8 mouse cellular contexts compared by ENCODE assay signal in the genomic region with DNA sequence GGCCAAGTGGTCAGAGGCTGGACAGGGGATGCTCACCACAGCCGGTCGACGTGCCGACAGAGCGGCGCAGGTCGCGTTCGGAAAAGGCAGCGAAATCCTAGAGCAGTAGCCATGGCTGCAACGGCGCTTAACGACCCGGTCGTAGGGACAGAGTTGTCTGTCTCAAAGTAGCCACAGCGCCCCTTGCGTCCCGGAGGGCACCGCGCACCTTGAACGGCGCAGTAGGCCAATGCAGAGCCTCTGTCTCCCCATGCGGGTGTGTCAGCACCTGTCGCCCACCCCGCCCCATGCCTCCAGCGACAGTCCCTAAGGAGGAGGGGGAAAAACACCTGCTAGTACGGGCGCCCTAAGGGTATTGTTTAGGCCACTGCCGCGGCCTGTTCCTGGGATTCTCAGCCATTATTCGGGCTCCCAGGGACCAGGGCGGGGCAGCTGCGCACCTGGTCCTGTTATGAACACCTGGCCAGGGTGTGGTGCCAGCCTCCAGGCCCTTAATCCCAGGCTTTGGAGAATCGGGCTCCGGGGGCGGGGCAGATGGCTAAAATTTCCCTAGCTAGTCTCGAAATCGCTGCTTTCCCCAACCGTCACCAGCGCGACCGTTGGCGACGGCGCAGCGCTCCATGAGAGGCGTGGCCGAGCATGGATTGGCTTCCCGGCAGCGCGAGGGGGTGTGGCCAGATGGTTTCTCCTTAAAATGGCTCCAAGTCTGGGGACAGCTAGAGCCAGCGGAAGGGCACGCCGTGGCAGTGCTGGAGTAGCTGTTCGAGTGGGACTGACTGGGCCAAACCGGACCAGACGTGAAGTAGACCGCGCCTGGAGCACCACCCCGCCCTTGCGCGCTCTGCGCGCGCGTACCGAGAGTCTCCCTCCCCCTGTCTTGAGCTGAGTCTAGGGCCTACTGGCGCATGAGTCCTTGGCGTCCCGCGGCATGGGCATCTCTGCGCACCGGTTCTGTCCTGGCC. TPM values are rescaled to one million over a fixed set of nuclear protein-coding genes. Genes with fewer than 3 reads are reported as not detected.
DNase-seq lines count a peak whose midpoint lies in the region; ATAC-seq and TF ChIP-seq lines count a peak whose summit lies in the region.

A gene (minus strand): TSS at position 620 of the 962 bp plus-strand sequence.

- peak; percentile 94 for TF ChIP-seq POLR2A in olfactory bulb, adult 2 months (IDR thresholded peaks at IDR 0.05; ENCODE audit: insufficient read depth, low read depth, low read length)
- TF ChIP-seq POLR2A in thymus, adult 2 months (IDR thresholded peaks at IDR 0.05; ENCODE audit: control insufficient read depth, extremely low read depth, insufficient read depth, low read length, poor library complexity) = peak; percentile 95; the same call in 1 of the 2 replicates

- H3K27me3 ChIP-seq in forebrain, embryonic 15.5 days = no peaks in the 10 kb centered on the region
- no peaks in the 10 kb centered on the region for H3K27me3 ChIP-seq in lung, embryonic 14.5 days (ENCODE audit: insufficient read depth, low read length)
- no peaks in the 10 kb centered on the region for H3K27me3 ChIP-seq in thymus, adult 2 months (ENCODE audit: control insufficient read depth, insufficient read depth, low read length)

- under 1% methylated on average over 72 of the region's 73 CpGs for WGBS in forebrain, embryonic 15.5 days
- under 1% methylated on average over 70 of the region's 73 CpGs for WGBS in lung, embryonic 14.5 days
- WGBS in olfactory bulb, adult 2 months = under 1% methylated on average over 73 of the region's 73 CpGs
- under 1% methylated on average over 73 of the region's 73 CpGs for WGBS in thymus, adult 2 months

- H3K4me3 ChIP-seq in ES-E14 (ENCODE audit: insufficient read depth in 1 of 2, low read depth in 1 of 2, low read length in 2 of 2, poor library complexity in 1 of 2, severe bottlenecking in 1 of 2) = peak within 1 kb of the TSS; percentile 73 to 82
- H3K4me3 ChIP-seq in forebrain, embryonic 15.5 days = peak within 1 kb of the TSS; percentile 80
- peak within 1 kb of the TSS; percentile 69 for H3K4me3 ChIP-seq in layer of hippocampus, adult 2 months
- peak within 1 kb of the TSS; percentile 70 for H3K4me3 ChIP-seq in lung, embryonic 14.5 days (ENCODE audit: low read depth, low read length)
- H3K4me3 ChIP-seq in olfactory bulb, adult 2 months (ENCODE audit: insufficient read depth, low read depth, low read length) = peak within 1 kb of the TSS; percentile 86
- peak within 1 kb of the TSS; percentile 87 for H3K4me3 ChIP-seq in thymus, adult 2 months (ENCODE audit: control insufficient read depth, insufficient read depth, low read length)

- DNase-seq in ES-E14 (ENCODE audit: low read depth, low spot score) = peak; percentile 95
- DNase-seq in cerebellum, adult 11-12 months = peak; percentile 95
- peak; percentile 92 for DNase-seq in heart, postnatal 25 days (ENCODE audit: low spot score)
- DNase-seq in layer of hippocampus, adult 2 months (ENCODE audit: low spot score in 2 of 2) = peak; percentile 95 to 98
- peak; percentile 98 for DNase-seq in lung, embryonic 14.5 days
- DNase-seq in thymus, adult 2 months = peak; percentile 98

- H3K9me3 ChIP-seq in ES-E14 (ENCODE audit: control insufficient read depth, insufficient read depth, low read depth, low read length) = no peaks in the 10 kb centered on the region
- no peaks in the 10 kb centered on the region for H3K9me3 ChIP-seq in forebrain, embryonic 15.5 days
- H3K9me3 ChIP-seq in lung, embryonic 14.5 days (ENCODE audit: low read depth, low read length) = no peaks in the 10 kb centered on the region

- in situ Hi-C loops in ES-E14 (cut with MboI; ENCODE audit: low sequenced_read_pairs in 2 of 2, unreplicated experiment in 2 of 2) = no loop called here

- H3K36me3 ChIP-seq in ES-E14 (ENCODE audit: control insufficient read depth, insufficient read depth, low read length, poor library complexity, severe bottlenecking) = peaks cover 46% of the 10 kb centered on the region
- peaks cover 42% of the 10 kb centered on the region for H3K36me3 ChIP-seq in forebrain, embryonic 15.5 days
- H3K36me3 ChIP-seq in lung, embryonic 14.5 days (ENCODE audit: insufficient read depth) = peaks cover 51% of the 10 kb centered on the region
- peaks cover 7% of the 10 kb centered on the region for H3K36me3 ChIP-seq in thymus, adult 2 months (ENCODE audit: control insufficient read depth, insufficient read depth, low read length)

- H3K4me1 ChIP-seq in ES-E14 (ENCODE audit: control insufficient read depth in 2 of 2, insufficient read depth in 2 of 2, low read length in 2 of 2, poor library complexity in 1 of 2) = peaks cover 6 to 11% of the 10 kb centered on the region in 2 experiments; a peak in 2 of 4 replicates
- H3K4me1 ChIP-seq in forebrain, embryonic 15.5 days = peaks cover 45% of the 10 kb centered on the region
- peaks cover 17% of the 10 kb centered on the region for H3K4me1 ChIP-seq in lung, embryonic 14.5 days (ENCODE audit: insufficient read depth)
- H3K4me1 ChIP-seq in olfactory bulb, adult 2 months (ENCODE audit: control insufficient read depth, insufficient read depth, low read length) = peaks cover 34% of the 10 kb centered on the region
- H3K4me1 ChIP-seq in thymus, adult 2 months (replicated peaks; ENCODE audit: control insufficient read depth, insufficient read depth, low read length) = peaks cover 23% of the 10 kb centered on the region

- H3K9ac ChIP-seq in ES-E14 (ENCODE audit: insufficient read depth, low read depth, low read length, poor library complexity, severe bottlenecking) = peak within 1 kb of the TSS; percentile 83
- peak within 1 kb of the TSS; percentile 86 for H3K9ac ChIP-seq in forebrain, embryonic 15.5 days (replicated peaks)
- H3K9ac ChIP-seq in lung, embryonic 14.5 days = peak within 1 kb of the TSS; percentile 75

- intact Hi-C loops in heart, postnatal 25 days (cut with DNase I) = no loop called here

- peak within 1 kb of the TSS; percentile 98 for H3K4me2 ChIP-seq in forebrain, embryonic 15.5 days (replicated peaks)
- H3K4me2 ChIP-seq in lung, embryonic 14.5 days = peak within 1 kb of the TSS; percentile 98

- TF ChIP-seq CTCF in layer of hippocampus, adult 2 months (conservative IDR thresholded peaks at IDR 0.05) = peak; percentile 96
- TF ChIP-seq CTCF in lung, embryonic 14.5 days (IDR thresholded peaks at IDR 0.05; ENCODE audit: low read depth) = peak; percentile 97
- TF ChIP-seq CTCF in olfactory bulb, adult 2 months (IDR thresholded peaks at IDR 0.05; ENCODE audit: insufficient read depth, low read depth, low read length) = peak; percentile 87
- TF ChIP-seq CTCF in thymus, adult 2 months (IDR thresholded peaks at IDR 0.05; ENCODE audit: borderline replicate concordance, control insufficient read depth, extremely low read depth, insufficient read depth, low read length, poor library complexity) = peak; percentile 95

- peak within 1 kb of the TSS; percentile 82 for H3K27ac ChIP-seq in ES-E14 (ENCODE audit: insufficient read depth, low read depth, low read length, poor library complexity, severe bottlenecking)
- H3K27ac ChIP-seq in forebrain, embryonic 15.5 days (replicated peaks) = peak within 1 kb of the TSS; percentile 99
- H3K27ac ChIP-seq in layer of hippocampus, adult 2 months = peak within 1 kb of the TSS; percentile 100
- peak within 1 kb of the TSS; percentile 91 for H3K27ac ChIP-seq in lung, embryonic 14.5 days (ENCODE audit: low read depth)
- H3K27ac ChIP-seq in olfactory bulb, adult 2 months (ENCODE audit: insufficient read depth, low read depth, low read length) = peak within 1 kb of the TSS; percentile 85
- H3K27ac ChIP-seq in thymus, adult 2 months (ENCODE audit: control insufficient read depth, insufficient read depth, low read length) = peak within 1 kb of the TSS; percentile 81

- ATAC-seq in forebrain, embryonic 15.5 days (replicated peaks) = peak; percentile 87
- peak; percentile 81 for ATAC-seq in lung, embryonic 14.5 days (ENCODE audit: insufficient read depth)

TF ChIP-seq in ES-E14, 5 proteins besides CTCF, POLR2A, EP300 and RAD21:
- TF ChIP-seq ZC3H11A (IDR thresholded peaks at IDR 0.05; ENCODE audit: borderline replicate concordance, low read depth, low read length) (no peak), ZNF384 (IDR thresholded peaks at IDR 0.05; ENCODE audit: low read depth, low read length) (no peak), CHD2 (IDR thresholded peaks at IDR 0.05; ENCODE audit: low read depth, low read length) (no peak; the same call in 1 of the 2 replicates), HCFC1 (IDR thresholded peaks at IDR 0.05; ENCODE audit: borderline replicate concordance, insufficient read depth, low read length) (peak; percentile 76; the same call in 1 of the 2 replicates), MAFK (IDR thresholded peaks at IDR 0.05; ENCODE audit: insufficient read depth, low read depth, low read length) (0 out of 2 replicates have a peak, but pooled peaks have one; percentile 1)

RNA-seq across cellular contexts. Expression of the gene that starts here (rescaled TPM):
- 36.6 and 57.3 TPM in 2 replicates for total RNA-seq in ES-E14 (2012; rRNA removed)
- 68.7 and 81.0 TPM in 2 replicates for polyA plus RNA-seq in forebrain, embryonic 15.5 days (2015; fragmentation: Nextera tagmentation; extraction: Ambion mirVana)
- total RNA-seq in heart, postnatal 25 days (2021) = 10 to 100 TPM; 70.6 to 77.9 TPM
- total RNA-seq in layer of hippocampus, adult 2 months (2021) = 10 to 100 TPM; 60.8 to 73.3 TPM
- polyA plus RNA-seq in lung, embryonic 14.5 days (2014; fragmentation: Nextera tagmentation; extraction: Ambion mirVana) = 39.7 and 46.9 TPM in 2 replicates
- polyA plus RNA-seq in olfactory bulb, adult 2 months (2012; ENCODE audit: insufficient read depth, insufficient read length, low replicate concordance, missing spikeins) = not detected in 2 replicates
- polyA plus RNA-seq in thymus, adult 2 months (2012; rRNA removed) = 65.5 and 74.2 TPM in 2 replicates

Comparison
In these comparisons a context has a peak if more than half of its experiments do, and no peak if none do; other contexts are left out.
1. Peak in every context shown above with its lines: DNase-seq, ATAC-seq, H3K4me3 ChIP-seq and H3K27ac ChIP-seq.
2. RNA of the gene that starts here (polyA plus RNA-seq): 68.7 to 81.0 TPM in forebrain, embryonic 15.5 days, 65.5 to 74.2 TPM in thymus, adult 2 months and 39.7 to 46.9 TPM in lung, embryonic 14.5 days; not detected in olfactory bulb, adult 2 months; every median in the first group is over 10 times any median in the second.